Mouse (Mus musculus) bone marrow macrophage, adult 2 months (primary cell): Measurements from ENCODE around the gene Gm13889.

Experiments
- CTCF ChIP-seq: IDR thresholded peaks from 2 replicates; pipeline ENCODE4 v1.5.1; 2012; ENCODE audit warnings: low read depth, mild to moderate bottlenecking, low read length, moderate library complexity
- POLR2A ChIP-seq: IDR thresholded peaks from 2 replicates; pipeline ENCODE4 v1.6.1; 2012; ENCODE audit warnings: mild to moderate bottlenecking, low read depth, low read length, borderline replicate concordance

- TF ChIP-seq POLR2A (no peak), CTCF (no peak)
Measured at GRCm38 (mm10) chr2:93944855-93945254, 12.1 kb downstream of the Gm13889 start.
